Mouse (Mus musculus) 3134 (cell line): Measurements from ENCODE around the gene Rilp.

Experiments used
- DNase-seq: peaks from one replicate; pipeline ENCODE4 v3.0.0-alpha.2; 2011; ENCODE audit warnings: low spot score; ENCODE audit not compliant: insufficient read length; ENCODE audit errors: extremely low read depth

The Rilp gene

DNA sequence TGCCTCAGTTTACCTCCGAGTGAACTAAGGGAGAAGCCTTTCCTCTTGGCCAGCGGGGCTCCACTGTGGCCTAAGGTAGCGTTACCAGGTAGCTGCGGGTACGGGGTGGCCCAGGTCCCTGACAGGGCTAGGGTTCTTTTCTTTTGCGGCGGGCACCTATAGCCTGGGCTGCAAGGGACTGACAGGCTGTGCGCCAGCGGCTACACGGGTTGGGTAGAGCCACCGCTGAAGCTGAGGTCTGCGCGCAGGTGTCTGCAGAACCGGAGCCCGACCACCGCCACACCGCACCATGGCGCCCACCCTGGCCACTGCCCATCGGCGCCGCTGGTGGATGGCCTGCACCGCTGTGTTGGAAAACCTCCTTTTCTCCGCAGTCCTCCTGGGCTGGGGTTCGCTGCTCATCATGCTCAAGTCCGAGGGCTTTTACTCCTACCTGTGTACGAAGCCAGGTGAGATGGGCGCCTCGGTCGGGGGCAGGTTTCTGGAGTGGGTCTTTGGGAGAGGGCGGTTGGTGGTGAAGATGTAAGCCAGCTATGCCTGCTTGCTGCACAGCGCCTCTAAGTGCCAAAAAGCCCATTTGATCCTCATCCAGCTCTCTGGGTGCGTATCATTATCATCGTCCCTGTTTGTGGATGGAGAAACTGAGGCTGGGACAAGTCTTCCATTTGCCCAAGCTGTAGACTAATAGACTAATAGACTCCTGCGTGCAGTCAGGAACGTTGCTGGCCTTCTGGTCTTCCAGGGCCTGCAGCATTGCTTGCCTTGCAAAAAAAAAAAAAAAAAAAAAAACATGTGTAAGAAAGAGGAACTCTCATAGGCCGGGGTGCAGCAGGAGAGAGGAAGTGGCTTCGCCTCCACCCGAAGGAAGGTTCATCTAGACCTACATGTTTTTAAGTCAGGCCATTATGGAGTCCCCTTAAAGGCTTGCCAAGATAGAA lies 22.7 kb downstream of the Rilp start:
- DNase-seq, result no peak

- DNase-seq, result no peak
These were observed 23.6 kb downstream of the Rilp start for GRCm38 (mm10) chr11:75533314-75534015.

- DNase-seq, result no peak
These were observed 24.6 kb downstream of the Rilp start for GRCm38 (mm10) chr11:75534286-75535033.

DNA sequence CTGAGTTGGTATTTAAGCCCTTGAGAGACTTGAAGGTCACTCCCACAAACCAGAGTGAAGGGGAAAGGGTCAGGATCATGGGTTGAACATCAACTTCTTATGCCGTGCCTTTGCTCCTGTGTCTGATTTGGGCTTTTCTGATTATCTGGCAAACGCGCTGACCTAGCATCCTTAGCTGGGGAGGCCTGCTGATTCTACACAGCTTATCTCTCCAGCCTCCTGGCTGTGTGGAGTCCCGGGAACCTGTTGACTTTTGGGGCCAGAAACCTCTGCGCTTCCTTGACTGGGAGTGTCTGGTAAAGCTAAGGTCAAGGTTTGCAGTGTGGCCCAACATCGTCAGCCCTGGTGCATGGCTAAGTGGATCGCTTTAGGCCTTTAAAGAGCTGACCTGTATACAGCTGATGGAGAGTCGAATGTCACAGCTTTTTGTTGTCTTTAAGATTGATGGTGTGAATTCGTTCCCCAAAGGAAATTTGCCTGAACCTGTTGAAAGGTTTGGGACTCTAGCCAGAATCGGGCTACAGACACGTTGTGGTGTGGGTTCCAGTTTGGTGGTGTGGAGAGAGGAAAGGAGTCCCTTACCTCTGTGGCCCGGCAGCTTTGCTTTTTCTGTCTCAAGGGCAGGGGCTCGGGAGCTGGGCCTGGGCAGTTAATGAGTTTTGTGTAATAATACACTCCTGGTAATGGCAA lies 25.4 kb downstream of the Rilp start:
- no peak for DNase-seq

GRCm38 (mm10) chr11:75536255-75537024 lies 26.5 kb downstream of the Rilp start:
- no peak for DNase-seq

GRCm38 (mm10) chr11:75537025-75537414 lies 27.1 kb downstream of the Rilp start:
- no peak for DNase-seq

DNA sequence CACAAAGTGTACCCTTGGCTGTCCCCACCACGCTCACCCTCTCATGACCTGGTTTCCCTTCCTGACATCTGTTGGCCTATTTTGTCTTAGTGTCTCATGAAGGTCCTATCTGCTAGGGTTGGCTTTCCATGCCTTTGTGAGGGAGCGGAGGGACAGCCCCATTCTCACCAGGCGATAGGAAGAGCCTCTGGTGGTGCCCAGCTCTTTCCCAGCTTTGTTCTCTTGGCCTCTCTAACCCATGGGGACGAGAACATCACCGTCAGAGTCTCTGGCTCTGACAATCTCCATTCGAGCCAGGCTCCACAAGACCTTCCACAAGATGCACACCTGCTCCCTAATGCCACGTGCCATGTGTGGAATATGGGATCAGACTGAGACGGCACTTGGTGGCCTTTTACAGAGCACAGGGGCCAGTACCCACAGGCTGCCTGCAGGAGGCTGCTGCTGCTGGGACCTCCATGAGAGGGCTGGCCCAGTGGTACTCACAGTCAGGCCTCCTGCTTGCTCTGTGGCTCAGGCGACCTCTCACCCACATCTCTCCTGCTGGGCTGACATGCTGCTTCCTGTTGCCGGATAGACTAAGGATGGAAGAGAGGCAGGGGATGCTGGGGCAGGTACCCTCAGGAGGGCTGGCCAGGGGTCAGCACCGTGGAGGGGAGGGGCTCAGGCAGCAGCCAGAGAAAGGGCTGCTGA lies 27.7 kb downstream of the Rilp start:
- DNase-seq, result no peak

DNA sequence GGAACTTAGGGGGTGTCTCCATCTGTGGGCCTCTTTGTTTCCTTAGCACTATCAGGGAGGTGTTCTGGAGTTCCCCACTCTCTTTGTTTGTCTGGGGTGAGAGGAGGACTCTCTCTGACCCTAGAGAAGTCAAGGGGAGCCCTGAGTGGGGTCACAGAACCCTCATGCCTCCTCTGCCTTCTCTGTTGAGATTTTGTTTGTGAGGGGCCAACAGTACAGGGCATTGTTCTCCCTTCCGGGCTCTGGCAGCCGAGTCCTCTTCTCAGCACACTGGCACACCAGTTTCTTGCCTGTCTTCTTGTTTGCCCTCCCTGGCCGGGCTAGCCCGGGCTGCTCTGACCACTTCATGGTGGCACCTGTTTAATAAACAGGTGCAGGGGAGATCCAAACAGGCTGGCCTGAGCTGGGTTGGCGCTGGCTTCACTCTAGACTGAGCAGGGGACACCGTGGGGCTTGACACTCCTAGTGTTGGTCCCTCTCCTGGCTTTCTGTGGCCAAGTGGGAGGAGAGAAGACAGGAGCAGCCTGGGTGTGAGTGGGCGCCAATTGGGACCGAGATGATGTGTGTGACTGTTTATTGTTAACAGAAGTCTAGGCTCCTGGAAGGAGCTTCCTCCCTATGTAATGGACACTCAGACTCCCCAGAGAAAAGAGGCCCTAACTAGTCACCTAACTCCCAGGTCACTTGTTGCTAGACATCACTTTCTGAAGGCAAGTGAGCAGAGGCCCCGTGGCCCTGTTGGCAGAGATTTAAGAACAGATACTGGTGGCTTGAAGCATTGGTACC lies 28.5 kb downstream of the Rilp start:
- no peak for DNase-seq

- no peak for DNase-seq
These were observed 29.0 kb downstream of the Rilp start for GRCm38 (mm10) chr11:75538970-75539299.

- no peak for DNase-seq
These were observed 30.3 kb downstream of the Rilp start for GRCm38 (mm10) chr11:75540209-75540608.

- no peak for DNase-seq
These were observed 31.1 kb downstream of the Rilp start for GRCm38 (mm10) chr11:75540710-75541581.

DNA sequence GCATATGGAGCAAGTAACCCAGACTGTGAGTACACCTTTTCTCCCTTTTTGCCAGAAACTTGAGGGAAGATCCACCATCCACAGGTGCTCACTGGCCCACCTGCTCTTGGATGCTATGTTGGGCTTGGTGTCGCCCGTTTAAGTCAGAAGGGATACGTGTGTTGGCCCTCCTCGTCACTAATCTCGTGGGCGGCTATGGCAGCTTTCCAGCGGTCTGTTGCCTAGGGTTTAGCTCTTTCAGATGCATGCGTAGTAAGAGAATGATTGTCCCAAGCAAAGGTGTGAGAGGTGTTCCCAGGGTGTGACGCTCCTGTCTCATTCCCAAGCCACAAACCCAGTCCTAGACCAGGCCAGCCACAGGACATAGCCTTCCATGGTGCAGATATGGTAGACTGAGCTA lies 34.8 kb downstream of the Rilp start:
- DNase-seq, result no peak

GRCm38 (mm10) chr11:75546057-75546456 lies 36.2 kb downstream of the Rilp start:
- DNase-seq, result no peak

DNA sequence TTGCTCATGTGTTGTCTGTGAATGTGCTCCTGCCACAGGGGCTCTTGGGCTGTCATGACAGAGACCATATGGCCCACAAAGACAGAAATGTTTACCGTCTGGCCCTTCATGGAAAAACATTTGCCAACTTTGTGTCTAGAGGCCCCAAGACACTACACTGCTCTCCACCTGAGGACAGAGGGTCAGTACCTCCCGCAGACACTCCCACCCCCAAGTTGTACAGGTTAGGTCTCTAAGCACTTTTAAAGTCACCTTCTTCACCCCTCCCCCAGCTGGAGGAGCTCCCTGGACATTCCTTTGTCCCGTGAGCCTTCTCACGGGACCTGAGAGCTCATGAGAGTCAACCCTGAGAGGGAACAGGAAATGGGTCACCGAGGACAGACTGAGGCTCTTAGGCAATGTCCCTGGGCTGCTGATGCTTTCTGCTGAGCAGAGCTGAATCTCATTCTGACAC lies 39.8 kb downstream of the Rilp start:
- no peak for DNase-seq

DNA sequence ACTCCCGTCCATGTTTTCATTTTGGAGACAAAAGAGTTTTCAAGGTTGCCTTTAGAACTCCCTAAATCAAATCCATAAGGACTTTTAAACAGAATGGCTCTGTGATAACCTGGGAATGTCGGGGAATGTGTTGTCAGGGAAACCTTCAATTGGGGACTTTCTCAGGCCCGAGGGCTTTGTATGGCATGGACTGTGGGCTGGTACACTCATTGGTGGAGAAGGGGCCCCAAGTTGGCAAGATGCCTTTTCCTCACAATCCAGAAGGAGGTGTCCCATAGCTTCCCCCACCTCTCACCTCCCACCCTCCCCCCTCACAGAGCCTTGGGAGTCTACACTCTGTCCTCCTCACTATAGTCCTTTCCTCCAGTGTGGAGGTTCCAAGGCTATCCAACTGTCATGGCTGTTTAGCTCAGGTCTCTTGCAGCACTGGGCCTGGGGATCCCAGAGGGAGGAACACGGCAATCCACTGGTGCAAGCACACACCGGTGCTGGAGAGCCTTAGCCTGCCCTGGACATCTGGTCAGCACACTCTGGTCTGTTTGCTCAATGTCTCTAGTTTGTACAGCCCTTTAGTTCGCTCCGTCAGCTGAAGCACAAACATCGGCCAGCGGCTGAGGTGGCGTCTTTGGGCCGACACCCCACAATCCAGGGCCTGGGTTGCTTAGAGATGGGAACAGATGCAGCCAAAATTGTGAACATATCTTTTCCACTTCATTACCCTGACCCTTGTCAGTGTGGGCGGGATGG lies 40.5 kb downstream of the Rilp start:
- DNase-seq, result no peak

GRCm38 (mm10) chr11:75551321-75551720 lies 41.4 kb downstream of the Rilp start:
- DNase-seq, result no peak

DNA sequence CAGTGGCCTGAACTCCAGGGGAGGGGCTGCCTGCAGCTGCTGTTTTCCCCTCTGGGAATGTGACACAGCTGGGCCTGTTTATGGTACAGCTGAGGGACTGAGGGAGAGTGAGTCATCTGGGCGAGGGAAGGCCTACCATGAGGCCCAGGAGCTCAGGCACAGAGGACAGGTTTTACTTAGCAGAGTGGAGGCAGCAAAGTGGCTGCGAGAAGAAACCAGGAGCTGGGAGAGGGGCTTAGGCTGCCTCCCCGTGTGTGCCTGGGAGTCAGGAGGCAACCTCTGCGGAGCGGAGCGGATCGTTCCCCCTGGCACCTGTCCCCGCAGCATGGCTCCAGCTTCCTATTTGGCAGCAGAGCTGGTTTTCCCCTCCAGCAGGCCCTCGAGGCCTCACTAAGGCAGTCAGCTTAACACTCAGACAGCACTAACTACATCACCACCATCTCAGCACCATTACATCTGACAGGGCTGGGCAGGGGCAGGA lies 42.1 kb downstream of the Rilp start:
- peak; percentile 89 for DNase-seq
